Mouse (Mus musculus) hematopoietic multipotent progenitor cell, adult 10-12 weeks (in vitro differentiated cells): ENCODE data around the gene Rfc5. TPM values are rescaled to one million over a fixed set of nuclear protein-coding genes. Genes with fewer than 3 reads are reported as not detected.

Source experiments
- polyA plus RNA-seq: library from polyadenylated mRNA; stranded (reverse); fragments of >175 nt; gene quantifications from 2 replicates; pipeline ENCODE4 v1.2.3, GENCODE M21; 2012; ENCODE audit warnings: low replicate concordance

Rfc5 gene
- 34.4 and 52.7 TPM in 2 replicates for polyA plus RNA-seq

GRCm38 (mm10) chr5:117388877-117389276, at the start of gene Rfc5:
Rfc5 (minus strand) TSS chr5:117389047.

GRCm38 (mm10) chr5:117413507-117414501, 25.0 kb upstream of the Rfc5 start, which contains the start of gene Ksr2:
Ksr2 (plus strand) TSS chr5:117414000.

GRCm38 (mm10) chr5:117357129-117357477, 31.7 kb downstream of the Rfc5 start, which contains the start of gene Wsb2:
Wsb2 (plus strand) TSS chr5:117357304.

Other genes with a start within 250 kb of the Rfc5 start
- 252 and 389 TPM in 2 replicates for gene Pebp1, start 101.4 kb downstream of the Rfc5 start, polyA plus RNA-seq
- gene Vsig10, start 70.0 kb downstream of the Rfc5 start, polyA plus RNA-seq, result 11.0 and 18.7 TPM in 2 replicates
- gene Wsb2, start 31.7 kb downstream of the Rfc5 start, polyA plus RNA-seq, result 30.0 and 61.0 TPM in 2 replicates
- gene Ksr2, start 25.0 kb upstream of the Rfc5 start, polyA plus RNA-seq, result 0.80 and 0.88 TPM in 2 replicates